Mouse (Mus musculus): ENCODE measurements around the gene Olfr624. TPM values are rescaled to one million over a fixed set of nuclear protein-coding genes. Genes with fewer than 3 reads are reported as not detected.

The Olfr624 gene
- not detected in 2 replicates for polyA plus RNA-seq (2012)

GRCm38 (mm10) chr7:103671091-103671490, at the start of gene Olfr624:
Gene Olfr624, minus strand, starts transcription at chr7:103671191.
- TF ChIP-seq GATA1 (IDR thresholded peaks at IDR 0.05; ENCODE audit: low read length), result no peak

- no peak for TF ChIP-seq GATA1 (IDR thresholded peaks at IDR 0.05; ENCODE audit: low read length)
Measured at GRCm38 (mm10) chr7:103714371-103714770, 43.4 kb upstream of the Olfr624 start, which contains the start of gene Olfr243. Gene Olfr243, plus strand, starts transcription at chr7:103714671.

- TF ChIP-seq GATA1 (IDR thresholded peaks at IDR 0.05; ENCODE audit: low read length), result no peak
Measured at GRCm38 (mm10) chr7:103712024-103712423, 41.0 kb upstream of the Olfr624 start.

DNA sequence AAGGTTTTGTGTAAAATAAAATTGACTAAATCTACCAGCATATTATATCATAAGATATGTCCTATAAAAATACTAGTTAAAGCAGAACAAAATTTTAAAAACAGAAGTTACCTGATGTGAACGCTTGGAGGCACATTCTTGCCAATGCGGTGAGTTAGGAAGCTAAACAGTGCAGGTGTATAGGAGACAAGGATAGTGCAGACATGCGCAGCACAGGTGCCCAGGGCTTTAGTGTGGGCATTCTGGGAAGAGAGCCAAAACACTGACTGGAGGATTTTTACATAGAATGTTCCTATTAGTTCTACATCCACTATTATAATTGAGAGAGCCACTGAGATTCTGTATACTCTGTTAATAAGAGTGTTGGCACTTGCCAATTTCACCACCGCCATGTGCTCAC, 28.5 kb upstream of the Olfr624 start:
- no peak for TF ChIP-seq GATA1 (IDR thresholded peaks at IDR 0.05; ENCODE audit: low read length)

DNA sequence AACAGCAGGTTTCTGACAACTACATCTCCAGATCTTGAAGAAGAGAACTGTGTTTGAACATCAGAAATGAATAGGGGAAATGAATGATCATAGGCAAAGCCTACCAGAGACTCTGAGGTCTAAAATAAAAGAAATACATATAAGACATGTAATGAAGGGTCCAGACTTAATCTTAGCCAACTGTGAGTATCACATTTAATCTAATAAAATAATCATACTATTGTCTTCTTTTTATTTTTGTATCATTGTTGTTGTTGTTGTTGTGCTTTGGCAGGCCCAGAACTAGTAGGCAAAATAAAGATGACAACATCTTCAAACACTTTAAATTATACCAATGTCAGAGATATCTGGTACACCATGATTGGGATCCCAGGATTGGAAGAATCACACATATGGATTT, 11.4 kb upstream of the Olfr624 start, which contains the start of gene Olfr625-ps1:
Olfr625-ps1 (plus strand) TSS at position 301 of the 400 bp plus-strand sequence.
- no peak for TF ChIP-seq GATA1 (IDR thresholded peaks at IDR 0.05; ENCODE audit: low read length)

DNA sequence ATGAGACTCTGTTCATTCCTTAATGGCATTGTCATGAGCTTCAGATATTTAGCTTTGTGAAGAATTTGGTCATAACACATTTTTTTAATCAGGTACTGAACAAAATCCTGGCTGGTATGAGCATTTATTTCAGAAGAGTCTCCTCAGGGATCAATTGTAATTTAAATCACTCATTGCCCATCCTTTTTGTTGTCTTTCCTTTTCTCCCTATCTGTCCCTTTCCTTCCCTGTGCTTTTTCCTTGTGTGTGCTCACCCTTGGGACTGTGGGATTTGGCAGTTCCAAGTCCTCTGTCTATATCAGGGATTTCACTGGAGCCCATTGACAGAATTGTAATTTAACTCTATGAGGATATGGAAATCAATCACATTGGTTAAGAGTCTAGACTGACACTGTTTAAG, 7.4 kb downstream of the Olfr624 start, which contains the start of gene Olfr623:
Olfr623 (minus strand) TSS at position 101 of the 400 bp plus-strand sequence.
- no peak for TF ChIP-seq GATA1 (IDR thresholded peaks at IDR 0.05; ENCODE audit: low read length)

DNA sequence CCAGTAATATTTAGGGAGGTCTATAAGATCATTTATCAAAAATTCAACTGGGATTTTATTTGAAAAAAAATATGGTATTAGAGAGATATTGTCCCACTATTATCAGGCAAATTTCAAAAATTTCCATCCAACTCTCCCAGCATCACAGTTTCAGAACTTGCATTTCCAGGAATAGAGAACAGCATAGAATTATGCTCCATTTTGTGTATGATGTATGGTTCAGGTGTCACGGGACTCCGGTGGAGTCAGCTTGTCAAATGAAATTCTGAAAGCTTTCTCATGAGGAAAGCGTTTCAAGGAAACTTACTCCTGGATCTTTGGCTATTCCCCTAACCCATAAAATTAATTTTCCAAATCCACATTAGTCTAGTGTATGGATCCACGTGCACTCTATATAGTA, 26.9 kb downstream of the Olfr624 start:
- no peak for TF ChIP-seq GATA1 (IDR thresholded peaks at IDR 0.05; ENCODE audit: low read length)

GRCm38 (mm10) chr7:103642602-103643001, 28.4 kb downstream of the Olfr624 start, which contains the start of gene Olfr622:
Gene Olfr622, minus strand, starts transcription at chr7:103642702.
- TF ChIP-seq GATA1 (IDR thresholded peaks at IDR 0.05; ENCODE audit: low read length), result no peak

- no peak for TF ChIP-seq GATA1 (IDR thresholded peaks at IDR 0.05; ENCODE audit: low read length)
Measured at GRCm38 (mm10) chr7:103636795-103637194, 34.2 kb downstream of the Olfr624 start.

Other genes starting within 250 kb of the Olfr624 start
- not detected in 2 replicates for gene Olfr605, start 225.8 kb downstream of the Olfr624 start, polyA plus RNA-seq (2012)
- not detected in 2 replicates for gene Olfr606, start 222.1 kb downstream of the Olfr624 start, polyA plus RNA-seq (2012)
- gene Olfr607, start 207.0 kb downstream of the Olfr624 start, polyA plus RNA-seq (2012), result not detected in 2 replicates
- gene Olfr608, start 201.3 kb downstream of the Olfr624 start, polyA plus RNA-seq (2012), result not detected in 2 replicates
- gene Olfr609, start 173.1 kb downstream of the Olfr624 start, polyA plus RNA-seq (2012), result not detected in 2 replicates
- not detected in 2 replicates for gene Olfr610, start 159.1 kb downstream of the Olfr624 start, polyA plus RNA-seq (2012)
- not detected in 2 replicates for gene Olfr611, start 150.3 kb downstream of the Olfr624 start, polyA plus RNA-seq (2012)
- gene Olfr612, start 128.5 kb downstream of the Olfr624 start, polyA plus RNA-seq (2012), result not detected in 2 replicates
- gene Olfr613, start 123.1 kb downstream of the Olfr624 start, polyA plus RNA-seq (2012), result not detected in 2 replicates
- gene Olfr615, start 115.1 kb downstream of the Olfr624 start, polyA plus RNA-seq (2012), result not detected in 2 replicates
- gene Olfr616, start 102.0 kb downstream of the Olfr624 start, polyA plus RNA-seq (2012), result not detected in 2 replicates
- gene Olfr617, start 98.1 kb downstream of the Olfr624 start, polyA plus RNA-seq (2012), result not detected in 2 replicates
- not detected in 2 replicates for gene Olfr618, start 81.1 kb downstream of the Olfr624 start, polyA plus RNA-seq (2012)
- gene Olfr619, start 70.6 kb downstream of the Olfr624 start, polyA plus RNA-seq (2012), result not detected in 2 replicates
- gene Olfr620, start 58.7 kb downstream of the Olfr624 start, polyA plus RNA-seq (2012), result not detected in 2 replicates
- gene Olfr622, start 28.5 kb downstream of the Olfr624 start, polyA plus RNA-seq (2012), result not detected in 2 replicates
- gene Olfr623, start 7.5 kb downstream of the Olfr624 start, polyA plus RNA-seq (2012), result not detected in 2 replicates
- not detected in 2 replicates for gene Olfr625-ps1, start 11.5 kb upstream of the Olfr624 start, polyA plus RNA-seq (2012)
- gene Olfr243, start 43.5 kb upstream of the Olfr624 start, polyA plus RNA-seq (2012), result not detected in 2 replicates
- not detected in 2 replicates for gene Olfr628, start 59.2 kb upstream of the Olfr624 start, polyA plus RNA-seq (2012)
- not detected in 2 replicates for gene Olfr629, start 73.8 kb upstream of the Olfr624 start, polyA plus RNA-seq (2012)
- gene Olfr630, start 86.1 kb upstream of the Olfr624 start, polyA plus RNA-seq (2012), result not detected in 2 replicates
- gene Olfr69, start 100.4 kb upstream of the Olfr624 start, polyA plus RNA-seq (2012), result not detected in 2 replicates
- not detected in 2 replicates for gene Olfr68, start 108.5 kb upstream of the Olfr624 start, polyA plus RNA-seq (2012)
- gene Olfr67, start 120.6 kb upstream of the Olfr624 start, polyA plus RNA-seq (2012), result not detected in 2 replicates
- 31.6 and 77.2 TPM in 2 replicates for gene Hbb-bt, start 142.8 kb upstream of the Olfr624 start, polyA plus RNA-seq (2012)
- gene Hbb-bs, start 156.9 kb upstream of the Olfr624 start, polyA plus RNA-seq (2012), result 5,963 and 6,563 TPM in 2 replicates
- gene Hbb-bh2, start 169.3 kb upstream of the Olfr624 start, polyA plus RNA-seq (2012), result not detected in 2 replicates
- gene Hbb-bh1, start 172.0 kb upstream of the Olfr624 start, polyA plus RNA-seq (2012), result not detected in 2 replicates
- not detected in 2 replicates for gene Hbb-y, start 182.0 kb upstream of the Olfr624 start, polyA plus RNA-seq (2012)
- gene Olfr66, start 215.1 kb upstream of the Olfr624 start, polyA plus RNA-seq (2012), result not detected in 2 replicates
- not detected in 2 replicates for gene Olfr64, start 223.3 kb upstream of the Olfr624 start, polyA plus RNA-seq (2012)
- not detected in 2 replicates for gene Olfr65, start 232.3 kb upstream of the Olfr624 start, polyA plus RNA-seq (2012)

Data from G1E-ER4 (cell line).